Mouse (Mus musculus) kidney, adult 18-20 months (tissue): ENCODE measurements at regions not wholly inside any gene's neighbourhood (a gene's known extent, or its start where the extent isn't known, plus 50 kb on each side); places are given as distances from the start of the nearest gene placed in this dataset.

Experiments
- DNase-seq: peaks from one replicate; pipeline ENCODE4 v3.0.0; 2021

DNA sequence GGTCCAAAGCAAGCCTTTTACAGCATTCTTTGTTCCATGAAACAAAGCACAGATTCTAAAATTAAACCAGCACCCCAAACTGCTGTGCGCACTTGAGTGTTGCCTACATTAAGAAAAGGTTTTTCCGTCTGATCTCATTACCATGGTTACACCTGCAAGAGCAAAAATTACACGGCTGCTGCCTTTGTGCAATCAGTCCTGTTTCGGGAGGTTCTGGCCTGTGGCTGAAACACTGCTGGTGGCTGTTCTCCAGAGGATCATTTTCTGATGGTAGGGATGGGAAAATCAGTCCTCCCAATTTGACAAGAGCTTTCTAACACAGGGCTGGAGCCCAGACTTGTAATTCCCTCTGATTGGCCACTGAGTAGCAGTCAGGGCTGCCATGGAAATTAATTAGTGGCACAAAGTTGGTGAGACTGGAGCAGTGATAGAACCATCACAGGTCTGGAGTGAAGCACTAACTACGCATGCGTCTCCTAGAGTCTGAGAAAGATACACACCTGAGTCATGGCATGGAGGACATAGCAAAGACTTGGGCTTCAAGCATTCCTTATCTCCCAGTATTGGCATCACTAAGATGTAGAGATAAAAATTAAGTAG is 114.8 kb upstream of the Fam49a start:
- DNase-seq: no peak

DNA sequence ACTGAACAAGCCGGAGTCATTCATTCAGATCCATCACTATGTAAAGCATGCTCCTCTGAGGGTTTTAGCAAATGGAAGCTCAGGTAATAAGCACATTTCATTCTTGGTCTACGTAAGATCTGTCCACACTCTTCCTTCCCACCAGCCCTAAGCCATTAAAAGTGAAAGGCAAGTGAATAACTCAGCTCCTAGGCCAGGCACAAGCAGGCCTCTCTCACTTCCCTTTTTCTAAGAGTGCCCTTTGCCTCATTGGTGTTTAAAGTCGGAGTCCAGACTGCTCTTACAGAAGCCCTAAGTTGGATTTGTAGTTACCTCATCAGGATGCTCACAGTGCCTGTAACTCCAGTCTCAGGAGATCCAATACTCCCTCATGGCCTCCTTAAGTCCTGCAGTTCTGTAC is 114.1 kb upstream of the Fam49a start:
- no peak for DNase-seq

DNA sequence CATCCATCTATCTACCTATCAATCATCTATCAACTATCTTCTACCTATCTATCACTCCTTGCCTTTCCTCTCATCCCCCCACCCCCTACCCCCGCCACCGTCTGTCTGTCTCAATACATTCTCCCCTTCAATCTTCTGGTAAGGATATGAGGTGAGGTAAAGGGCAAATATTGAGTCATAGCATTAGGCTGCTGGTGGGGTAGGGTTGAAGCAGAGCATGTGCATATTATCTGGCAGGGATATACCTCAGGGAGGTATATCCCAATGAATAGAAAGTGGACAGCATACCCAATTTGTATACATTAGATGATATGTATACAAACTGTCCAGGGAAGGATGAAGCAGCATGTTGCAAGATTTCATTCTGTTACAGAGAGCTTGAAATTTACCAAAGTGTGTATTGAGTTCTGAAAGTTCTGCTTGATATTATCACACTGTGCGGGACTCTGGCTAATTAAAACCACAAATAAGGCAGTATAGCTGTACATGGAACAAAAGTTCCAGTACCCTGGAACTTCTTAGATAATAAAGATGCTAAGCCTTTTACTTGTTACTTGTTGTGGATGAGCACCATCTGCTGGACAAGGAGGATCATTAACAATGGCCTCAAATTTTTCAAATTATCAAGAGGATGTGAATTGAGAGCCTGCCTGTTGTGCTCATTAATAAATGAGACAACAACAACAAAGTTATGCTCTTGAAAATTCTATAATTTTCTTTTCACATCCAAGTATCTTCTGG is 113.1 kb upstream of the Fam49a start:
- no peak for DNase-seq

DNA sequence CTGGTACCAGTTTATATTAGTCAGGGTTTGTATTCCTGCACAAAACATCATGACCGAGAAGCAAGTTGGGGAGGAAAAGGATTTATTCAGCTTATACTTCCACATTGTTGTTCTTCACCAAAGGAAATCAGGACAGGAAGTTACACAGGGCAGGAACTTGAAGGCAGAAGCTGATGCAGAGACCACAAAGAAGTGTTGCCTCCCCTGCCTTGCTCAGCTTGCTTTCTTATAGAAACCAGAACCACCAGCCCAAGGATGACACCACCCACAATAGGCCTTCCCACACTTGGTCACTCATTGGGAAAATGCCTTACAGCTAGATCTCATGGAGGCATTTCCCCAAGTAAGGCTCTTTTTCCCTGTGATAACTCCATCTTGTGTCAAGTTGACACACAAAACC is 97.5 kb upstream of the Fam49a start:
- no peak for DNase-seq

DNA sequence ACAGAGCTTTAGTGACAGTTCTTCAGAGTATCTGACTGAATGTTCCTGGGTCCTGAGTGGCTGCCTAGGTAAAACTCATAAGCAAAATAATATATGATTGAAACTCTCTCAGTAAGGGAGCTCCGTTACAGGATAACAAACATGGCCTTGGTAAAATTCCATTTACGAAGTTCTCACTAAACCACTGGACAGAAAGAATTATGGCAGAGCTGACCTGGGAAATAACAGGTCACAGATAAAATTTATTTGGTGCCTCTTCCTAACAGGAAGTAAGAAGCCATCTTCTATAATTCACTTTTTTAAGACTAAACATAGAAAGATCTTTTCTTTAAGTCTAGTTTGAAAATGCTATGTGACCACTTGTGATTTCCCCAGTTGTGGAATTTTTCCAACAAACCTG is 91.4 kb upstream of the Fam49a start:
- no peak for DNase-seq

DNA sequence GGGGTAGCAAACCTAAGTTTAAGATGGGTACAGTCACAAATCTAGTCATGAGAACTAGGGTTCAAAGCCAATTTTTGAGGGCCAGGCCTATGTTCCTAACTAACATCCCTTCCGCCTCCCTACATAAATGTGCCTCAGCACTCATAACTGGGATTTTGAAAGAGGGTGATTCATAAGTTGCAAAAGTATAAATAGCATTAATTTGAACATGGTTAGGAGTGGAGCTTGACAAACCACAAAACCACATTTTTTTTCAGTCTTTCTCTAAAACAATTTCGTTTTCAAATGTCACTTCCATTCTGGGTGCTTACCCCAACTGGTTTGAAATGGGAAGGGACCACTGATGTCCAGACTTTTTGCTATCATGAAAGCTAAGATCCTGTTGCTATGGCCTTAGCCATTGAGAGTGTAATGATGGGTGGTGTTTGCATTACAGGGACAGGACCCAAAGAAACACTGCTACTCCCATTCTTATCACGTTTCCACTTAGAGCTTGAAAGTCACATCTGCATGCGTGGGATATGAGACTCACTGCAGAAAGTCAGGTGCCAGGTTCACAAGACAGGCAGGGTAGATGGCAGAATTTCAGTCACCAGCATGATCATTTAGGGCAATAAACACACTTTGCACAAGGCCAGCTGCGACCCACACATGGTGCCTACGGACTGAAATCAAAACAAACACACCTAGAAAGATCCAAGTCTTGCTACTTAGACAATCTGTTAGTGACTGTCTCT is 89.7 kb upstream of the Fam49a start:
- no peak for DNase-seq

DNA sequence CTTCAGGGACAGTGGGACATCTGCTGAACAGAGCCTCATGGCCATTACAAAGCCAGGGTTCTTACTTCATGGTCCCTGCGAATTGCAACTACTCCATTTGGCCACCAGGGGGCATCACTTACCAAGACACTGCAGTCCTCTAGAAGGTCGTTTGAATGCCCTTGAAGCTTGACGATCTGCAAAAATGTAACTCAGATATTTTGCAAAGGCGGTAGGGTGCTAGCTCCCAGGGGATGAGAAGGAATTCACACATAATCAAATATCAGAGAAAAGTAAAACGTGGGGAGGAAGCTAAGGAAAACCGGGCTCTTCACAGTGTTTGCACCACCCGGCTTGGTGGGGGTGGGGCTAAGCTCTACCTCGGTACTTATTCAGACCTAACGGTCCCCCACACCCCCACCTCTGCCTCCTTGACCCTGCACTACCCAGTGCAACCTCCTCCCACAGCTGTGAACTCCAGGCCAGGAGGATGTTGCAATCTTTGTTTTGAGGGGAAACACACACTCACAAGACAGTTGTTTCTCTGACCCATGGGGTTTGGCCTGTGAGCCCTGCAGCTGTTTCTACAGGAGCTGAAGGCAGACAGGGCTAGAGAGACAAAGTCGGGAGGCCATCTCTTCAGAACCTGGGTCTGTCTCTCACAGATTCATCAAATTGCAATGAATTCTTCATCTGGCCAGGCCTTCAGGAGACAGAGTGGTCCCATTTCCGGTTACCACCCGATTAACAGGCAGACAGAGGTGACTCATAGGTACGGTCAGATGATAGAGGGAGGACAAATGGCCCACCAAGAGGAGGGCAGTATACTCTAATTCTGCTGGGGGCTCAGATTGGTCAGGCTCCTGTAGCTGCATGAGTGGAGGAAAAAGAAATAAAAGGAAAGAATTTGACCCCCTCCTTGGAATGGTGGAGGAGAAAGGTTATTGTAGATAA is 85.3 kb upstream of the Fam49a start:
- peak; percentile 81 for DNase-seq

DNA sequence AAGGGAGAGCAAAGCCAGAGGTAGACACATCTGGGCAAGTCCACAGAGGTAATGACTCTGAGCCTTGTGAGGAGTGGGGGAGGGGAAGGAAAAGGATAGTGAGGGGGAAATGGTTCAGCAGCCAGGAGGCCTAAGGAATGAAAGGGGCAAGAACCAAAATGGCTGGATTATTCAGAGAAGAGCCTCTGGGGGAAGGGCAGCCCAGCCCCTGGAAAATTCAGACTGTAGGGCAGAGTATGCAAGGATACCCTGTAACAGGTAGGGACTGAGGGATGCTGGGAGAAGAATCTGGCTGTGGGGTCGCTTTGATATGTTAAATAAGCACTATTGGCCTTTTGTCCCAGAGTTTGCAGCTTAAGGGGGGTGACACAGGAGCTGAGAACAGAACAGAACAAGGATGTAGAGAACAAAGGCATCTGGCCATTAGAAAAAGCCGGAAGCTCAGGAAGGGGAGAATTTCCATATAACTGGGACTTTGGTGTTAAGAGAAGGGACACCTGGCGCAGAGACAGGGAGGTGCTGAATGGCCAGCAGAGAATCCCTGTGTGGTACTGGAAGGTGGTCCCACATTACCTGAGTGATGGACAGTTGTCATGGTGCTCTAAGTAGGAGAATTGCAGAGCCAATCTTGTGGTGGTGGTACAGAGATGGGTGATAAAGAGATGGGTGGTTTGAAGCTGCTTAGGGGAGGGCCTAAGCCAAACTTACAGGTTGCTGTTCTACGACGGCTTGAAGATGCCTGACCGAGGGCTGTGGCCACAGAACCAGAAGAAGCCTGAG is 84.5 kb upstream of the Fam49a start:
- no peak for DNase-seq

DNA sequence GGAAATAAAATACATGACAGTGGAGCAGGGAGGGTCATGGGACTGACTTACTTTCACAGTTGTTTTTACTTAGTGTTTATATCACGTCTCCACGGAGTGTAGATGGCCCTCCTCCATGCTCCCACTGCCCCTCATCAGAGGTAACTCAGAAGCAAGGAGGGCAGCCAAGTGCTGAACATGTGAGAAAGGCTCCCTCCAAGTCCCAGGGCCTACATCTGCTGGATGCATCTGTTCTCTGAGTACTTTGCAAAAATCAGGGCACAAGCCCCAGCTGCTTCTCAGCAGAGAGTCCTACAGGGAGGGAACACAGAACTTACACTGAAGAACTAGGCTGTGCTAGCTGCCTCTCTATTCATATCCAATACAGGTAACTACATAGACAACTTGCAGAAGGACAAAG is 83.5 kb upstream of the Fam49a start:
- no peak for DNase-seq

DNA sequence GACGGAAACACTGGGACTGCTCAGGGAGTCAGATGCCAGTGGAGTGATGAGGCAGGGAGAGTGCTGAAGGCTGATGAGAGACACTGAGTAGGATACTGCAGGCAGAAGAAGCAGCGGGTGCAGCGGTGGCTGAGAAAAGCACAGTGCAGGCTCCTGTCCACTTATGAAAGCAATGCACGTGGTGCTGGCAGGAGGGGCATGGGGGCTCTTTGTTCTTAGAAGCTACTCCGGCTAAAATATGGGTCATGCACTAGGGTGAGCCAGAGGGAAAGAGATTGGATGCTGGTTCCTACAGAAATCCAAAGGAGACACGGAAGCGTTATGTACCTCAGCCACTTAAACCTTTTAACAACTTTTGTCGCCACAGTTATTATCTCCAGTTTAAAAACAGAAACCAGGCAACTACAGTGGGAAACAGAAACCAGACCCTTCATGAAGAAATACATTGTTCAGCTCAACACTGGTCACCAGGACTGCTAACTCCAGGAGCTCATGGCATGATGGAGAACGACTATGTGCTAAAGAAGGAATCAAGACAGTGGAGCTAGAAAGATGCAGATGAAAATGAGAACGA is 82.6 kb upstream of the Fam49a start:
- no peak for DNase-seq

DNA sequence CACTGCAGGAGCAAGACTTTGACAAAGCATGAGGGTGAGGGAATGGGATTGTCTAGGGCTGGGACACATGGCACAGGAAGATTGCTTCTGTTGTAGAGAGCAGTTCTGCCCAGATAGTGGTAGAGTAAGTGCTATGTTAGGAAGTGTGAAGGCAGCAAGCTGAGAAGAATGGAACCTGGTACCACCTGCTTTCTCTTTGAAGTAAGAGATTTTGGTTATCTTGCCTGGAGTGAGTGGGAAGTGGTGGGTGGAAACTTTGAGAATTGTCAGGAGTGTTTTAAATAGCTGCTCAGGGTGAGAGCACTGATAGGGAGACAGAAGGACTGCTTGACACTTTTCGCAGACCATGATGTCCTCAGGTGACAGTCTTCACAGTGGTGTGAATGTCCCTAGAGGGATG is 81.0 kb upstream of the Fam49a start:
- DNase-seq: no peak

DNA sequence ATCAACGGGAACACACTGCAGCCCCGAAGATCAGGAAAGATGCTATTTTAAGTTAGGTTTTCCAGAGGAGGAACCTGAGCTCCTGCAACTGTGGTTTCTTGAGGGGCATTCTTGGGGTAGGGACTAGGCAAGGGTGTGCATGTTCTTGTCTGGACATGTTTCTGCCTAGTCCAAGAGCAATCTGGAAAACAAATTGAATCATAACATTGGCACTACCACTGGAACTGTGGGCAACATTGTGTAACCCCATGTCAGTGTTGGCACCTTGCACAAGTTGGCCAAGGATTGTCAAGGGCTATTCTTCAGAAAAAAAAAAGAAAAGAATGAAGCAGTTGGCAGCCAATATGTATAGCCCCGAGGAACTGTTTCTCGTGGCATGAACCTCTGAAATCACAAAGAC is 80.3 kb upstream of the Fam49a start:
- no peak for DNase-seq

DNA sequence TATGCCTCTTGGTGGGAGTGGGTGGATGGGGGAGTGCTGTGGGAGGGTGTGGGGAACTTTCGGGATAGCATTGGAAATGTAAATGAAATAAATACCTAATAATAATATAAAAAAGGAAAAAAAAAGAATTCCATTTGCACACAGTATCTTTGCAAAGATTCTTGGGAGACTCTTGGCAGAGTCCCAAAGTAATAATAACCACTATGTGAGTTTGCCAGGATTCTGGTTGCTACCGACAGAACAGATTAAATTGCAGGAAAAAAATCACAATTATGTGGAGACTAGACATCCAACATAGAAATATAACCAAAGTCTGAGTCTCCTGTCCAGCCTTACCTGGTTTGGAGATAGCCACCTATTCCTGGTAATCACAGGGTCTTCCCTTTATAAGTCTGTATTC is 75.6 kb upstream of the Fam49a start:
- DNase-seq: no peak

DNA sequence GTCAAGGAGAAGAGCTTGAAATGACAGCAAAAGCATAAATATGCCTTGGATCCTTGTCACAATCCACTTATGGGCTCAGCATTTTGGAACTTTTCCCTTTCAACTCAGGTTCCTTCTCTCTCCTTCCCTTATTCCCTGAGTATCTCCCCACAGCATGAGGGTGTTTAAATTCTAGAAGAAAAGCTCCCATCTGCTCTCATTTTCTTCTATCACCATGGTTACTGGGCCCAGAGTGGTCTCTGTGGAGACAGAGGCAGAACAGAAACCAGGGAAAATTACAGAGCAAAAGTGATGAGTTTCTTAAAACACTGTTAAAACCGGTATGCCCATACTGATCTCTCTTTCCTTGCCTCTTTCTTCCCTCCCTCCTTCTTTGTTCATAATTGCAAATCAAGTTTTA is 66.9 kb upstream of the Fam49a start:
- DNase-seq: no peak

DNA sequence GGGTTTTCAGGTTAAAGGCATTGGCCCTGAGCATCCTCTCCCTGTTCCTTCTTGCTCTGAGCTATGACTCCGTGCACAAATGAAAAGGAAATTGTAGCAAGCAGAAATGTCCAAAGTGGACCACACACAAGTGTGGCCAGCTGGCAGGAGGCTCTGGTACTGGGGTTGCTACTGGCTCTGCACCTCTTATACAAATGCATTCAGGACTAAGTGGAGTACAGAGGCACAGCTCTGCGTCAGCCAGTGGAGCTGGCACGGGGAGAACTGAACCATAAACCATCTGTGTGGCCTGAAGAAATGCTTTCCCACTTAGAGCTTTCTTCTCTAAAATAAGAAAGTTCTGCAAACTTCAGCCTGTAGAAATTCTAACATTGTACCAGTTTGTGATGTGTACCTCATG is 65.3 kb upstream of the Fam49a start:
- DNase-seq: no peak

DNA sequence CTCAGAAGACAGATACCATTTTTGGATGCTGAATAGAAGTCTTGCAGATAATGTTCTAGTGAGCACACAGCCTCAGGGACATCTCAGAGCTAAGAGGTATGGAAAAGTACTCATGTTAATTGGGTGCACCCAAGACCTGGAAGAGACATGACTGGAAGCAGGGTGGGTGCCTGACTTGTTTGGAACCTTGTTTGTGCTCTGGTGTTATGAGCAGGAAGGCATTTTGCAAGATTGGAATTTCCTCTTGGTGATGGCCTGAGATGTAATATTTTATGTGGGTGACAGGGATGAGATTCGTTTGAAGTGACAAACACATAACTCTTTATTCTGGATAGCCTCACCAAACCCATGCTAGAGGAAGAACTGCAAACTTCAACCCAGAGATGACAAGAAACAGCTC is 53.7 kb upstream of the Fam49a start:
- no peak for DNase-seq
